Mouse (Mus musculus): ENCODE measurements at regions not wholly inside any gene's neighbourhood (a gene's known extent, or its start where the extent isn't known, plus 50 kb on each side); places are given as distances from the start of the nearest gene placed in this dataset.

GRCm38 (mm10) chr13:60097776-60098175 is 79.4 kb downstream of the Gas1 start:
- dilution Hi-C loops (cut with MboI; ENCODE audit: extremely low pct_ligation_motif_present, extremely low pct_unique_long_range_greater_than_20kb, low sequenced_read_pairs) = no loop called here
- in situ Hi-C loops (cut with MboI; ENCODE audit: low pct_ligation_motif_present, low pct_unique_long_range_greater_than_20kb, low sequenced_read_pairs) = no loop called here
- no peaks in the 10 kb centered on the region for H3K27me3 ChIP-seq (replicated peaks)

GRCm38 (mm10) chr13:60086657-60087056 is 90.5 kb downstream of the Gas1 start:
- TF ChIP-seq ELF1 (IDR thresholded peaks at IDR 0.05; ENCODE audit: low read depth, low read length) (no peak), JUN (IDR thresholded peaks at IDR 0.05; ENCODE audit: insufficient read depth, low read depth, low read length) (no peak), CTCF (conservative IDR thresholded peaks at IDR 0.05 in 1 of 2, IDR thresholded peaks at IDR 0.05 in 1 of 2; ENCODE audit: low read depth in 2 of 2, low read length in 2 of 2) (no peak), BHLHE40 (IDR thresholded peaks at IDR 0.05; ENCODE audit: low read depth, low read length) (no peak), MEF2A (IDR thresholded peaks at IDR 0.05; ENCODE audit: borderline replicate concordance, low read depth, low read length) (no peak), TCF12 (IDR thresholded peaks at IDR 0.05; ENCODE audit: low read depth, low read length) (no peak), MXI1 (IDR thresholded peaks at IDR 0.05; ENCODE audit: low read depth, low read length) (no peak), MAZ (IDR thresholded peaks at IDR 0.05; ENCODE audit: low read depth, low read length) (no peak), EP300 (IDR thresholded peaks at IDR 0.05; ENCODE audit: low read length) (no peak), NELFE (IDR thresholded peaks at IDR 0.05; ENCODE audit: low read depth, low read length) (no peak), MAFK (IDR thresholded peaks at IDR 0.05; ENCODE audit: insufficient replicate concordance, low read length) (no peak), SIN3A (IDR thresholded peaks at IDR 0.05; ENCODE audit: low read length) (no peak)
- no peaks in the 10 kb centered on the region for H3K36me3 ChIP-seq (replicated peaks in 1 of 2; ENCODE audit: control insufficient read depth in 1 of 2, insufficient read depth in 1 of 2, low read length in 1 of 2)
- in situ Hi-C loops (cut with MboI; ENCODE audit: low pct_ligation_motif_present, low pct_unique_long_range_greater_than_20kb, low sequenced_read_pairs) = no loop called here
- no peaks in the 10 kb centered on the region for H3K27me3 ChIP-seq (replicated peaks)
- dilution Hi-C loops (cut with MboI; ENCODE audit: extremely low pct_ligation_motif_present, extremely low pct_unique_long_range_greater_than_20kb, low sequenced_read_pairs) = no loop called here
- no peak overlapping the region for H3K9ac ChIP-seq (ENCODE audit: insufficient read depth, low read depth)
- no peak for DNase-seq (ENCODE audit: extremely low read depth)
- no peak overlapping the region for H3K4me2 ChIP-seq (ENCODE audit: insufficient read depth, low read depth, poor library complexity, severe bottlenecking)
- peaks cover 78% of the 10 kb centered on the region for H3K9me3 ChIP-seq (replicated peaks; ENCODE audit: low read length)
- no peak overlapping the region for H3K4me3 ChIP-seq (replicated peaks in 1 of 3; ENCODE audit: low read depth in 2 of 3, low read length in 2 of 3, poor library complexity in 1 of 3)
- H3K27ac ChIP-seq (ENCODE audit: insufficient read depth, low read depth) = no peak overlapping the region
- no peaks in the 10 kb centered on the region for H3K79me2 ChIP-seq (replicated peaks; ENCODE audit: control insufficient read depth, extremely low read depth, insufficient read depth, poor library complexity, severe bottlenecking)
- no peaks in the 10 kb centered on the region for H3K4me1 ChIP-seq (ENCODE audit: control insufficient read depth in 1 of 2, insufficient read depth in 2 of 2)

More at GRCm38 (mm10) chr13:60097776-60098175, 79.4 kb downstream of the Gas1 start:
- Histone ChIP-seq H3K4me3 (replicated peaks in 1 of 3; ENCODE audit: low read depth in 2 of 3, low read length in 2 of 3, poor library complexity in 1 of 3) (no peak overlapping the region), H3K27ac (ENCODE audit: insufficient read depth, low read depth) (no peak overlapping the region), H3K36me3 (replicated peaks in 1 of 2; ENCODE audit: control insufficient read depth in 1 of 2, insufficient read depth in 1 of 2, low read length in 1 of 2) (no peaks in the 10 kb centered on the region), H3K9me3 (replicated peaks; ENCODE audit: low read length) (peaks cover 77% of the 10 kb centered on the region), H3K9ac (ENCODE audit: insufficient read depth, low read depth) (no peak overlapping the region), H3K4me2 (ENCODE audit: insufficient read depth, low read depth, poor library complexity, severe bottlenecking) (no peak overlapping the region), H3K79me2 (replicated peaks; ENCODE audit: control insufficient read depth, extremely low read depth, insufficient read depth, poor library complexity, severe bottlenecking) (no peaks in the 10 kb centered on the region), H3K4me1 (ENCODE audit: control insufficient read depth in 1 of 2, insufficient read depth in 2 of 2) (no peaks in the 10 kb centered on the region)
- DNase-seq (ENCODE audit: extremely low read depth) = no peak
- TF ChIP-seq ZC3H11A (IDR thresholded peaks at IDR 0.05; ENCODE audit: low read depth, low read length) = no peak
- TF ChIP-seq CHD1 (IDR thresholded peaks at IDR 0.05; ENCODE audit: low read depth, low read length) = no peak
- no peak for TF ChIP-seq CHD2 (IDR thresholded peaks at IDR 0.05; ENCODE audit: low read length)
- no peak for TF ChIP-seq TBP (conservative IDR thresholded peaks at IDR 0.05; ENCODE audit: low read depth, low read length)
- TF ChIP-seq MAX (IDR thresholded peaks at IDR 0.05; ENCODE audit: low read length) = no peak
- TF ChIP-seq MEF2A (IDR thresholded peaks at IDR 0.05; ENCODE audit: borderline replicate concordance, low read depth, low read length) = no peak
- no peak for TF ChIP-seq NRF1 (IDR thresholded peaks at IDR 0.05; ENCODE audit: low read depth, low read length)
- TF ChIP-seq JUN (IDR thresholded peaks at IDR 0.05; ENCODE audit: insufficient read depth, low read depth, low read length) = no peak
- no peak for TF ChIP-seq UBTF (IDR thresholded peaks at IDR 0.05; ENCODE audit: low read depth, low read length)
- no peak for TF ChIP-seq IRF4 (IDR thresholded peaks at IDR 0.05; ENCODE audit: low read depth, low read length)
- TF ChIP-seq ZMIZ1 (IDR thresholded peaks at IDR 0.05; ENCODE audit: low read depth, low read length) = no peak
- TF ChIP-seq MYC (IDR thresholded peaks at IDR 0.05; ENCODE audit: low read depth, low read length) = no peak
- no peak for TF ChIP-seq ELF1 (IDR thresholded peaks at IDR 0.05; ENCODE audit: low read depth, low read length)
- no peak for TF ChIP-seq CTCF (conservative IDR thresholded peaks at IDR 0.05 in 1 of 2, IDR thresholded peaks at IDR 0.05 in 1 of 2; ENCODE audit: low read depth in 2 of 2, low read length in 2 of 2)

Data from CH12.LX (cell line).